Mouse (Mus musculus) spleen, postnatal 10 days (tissue): ENCODE measurements around the gene Mast4.

Experiments used
- DNase-seq, 2 experiments: peaks; one replicate each; pipeline ENCODE4 v3.0.0; 2021 to 2022; ENCODE audit warnings: low spot score in 2 of 2

Gene Mast4

GRCm38 (mm10) chr13:102865971-102866724 is 468.1 kb downstream of the Mast4 start:
- DNase-seq: no peak

GRCm38 (mm10) chr13:102865494-102865893 is 468.8 kb downstream of the Mast4 start:
- no peak for DNase-seq

GRCm38 (mm10) chr13:102864840-102865239 is 469.5 kb downstream of the Mast4 start:
- DNase-seq: no peak

GRCm38 (mm10) chr13:102864079-102864478 is 470.2 kb downstream of the Mast4 start:
- no peak for DNase-seq

GRCm38 (mm10) chr13:102862981-102863380 is 471.3 kb downstream of the Mast4 start:
- no peak for DNase-seq

- DNase-seq: no peak
Observed at GRCm38 (mm10) chr13:102862397-102862796, 471.9 kb downstream of the Mast4 start.

- DNase-seq: no peak
Observed at GRCm38 (mm10) chr13:102860733-102861132, 473.6 kb downstream of the Mast4 start.

- DNase-seq: no peak
Observed at GRCm38 (mm10) chr13:102860135-102860534, 474.2 kb downstream of the Mast4 start.

- DNase-seq: no peak
Observed at GRCm38 (mm10) chr13:102857539-102857838, 476.8 kb downstream of the Mast4 start.

GRCm38 (mm10) chr13:102856821-102857538 is 477.3 kb downstream of the Mast4 start:
- DNase-seq: no peak

GRCm38 (mm10) chr13:102852865-102853264 is 481.4 kb downstream of the Mast4 start:
- no peak for DNase-seq

GRCm38 (mm10) chr13:102851253-102851652 is 483.0 kb downstream of the Mast4 start:
- no peak for DNase-seq

- no peak for DNase-seq
Observed at GRCm38 (mm10) chr13:102850594-102850993, 483.7 kb downstream of the Mast4 start.

- no peak for DNase-seq
Observed at GRCm38 (mm10) chr13:102849068-102849467, 485.2 kb downstream of the Mast4 start.

GRCm38 (mm10) chr13:102846473-102846872 is 487.8 kb downstream of the Mast4 start:
- DNase-seq: no peak

- DNase-seq: no peak
Observed at GRCm38 (mm10) chr13:102842715-102843114, 491.6 kb downstream of the Mast4 start.

- no peak for DNase-seq
Observed at GRCm38 (mm10) chr13:102842237-102842636, 492.1 kb downstream of the Mast4 start.

GRCm38 (mm10) chr13:102839741-102840482 is 494.4 kb downstream of the Mast4 start:
- no peak for DNase-seq

GRCm38 (mm10) chr13:102837427-102837826 is 496.9 kb downstream of the Mast4 start:
- DNase-seq: no peak

GRCm38 (mm10) chr13:102835336-102835735 is 499.0 kb downstream of the Mast4 start:
- no peak for DNase-seq

GRCm38 (mm10) chr13:102818287-102818686 is 516.0 kb downstream of the Mast4 start:
- DNase-seq: no peak

- no peak for DNase-seq
Observed at GRCm38 (mm10) chr13:102816689-102817088, 517.6 kb downstream of the Mast4 start.

- no peak for DNase-seq
Observed at GRCm38 (mm10) chr13:102815158-102815557, 519.1 kb downstream of the Mast4 start.
